12 mouse cellular contexts compared by ENCODE assay signal in genomic region chrX:17544860-17545492, GRCm38 (mm10). TPM values are rescaled to one million over a fixed set of nuclear protein-coding genes. Genes with fewer than 3 reads are reported as not detected.
DNase-seq lines count a peak whose midpoint lies in the region; ATAC-seq and TF ChIP-seq lines count a peak whose summit lies in the region.
"Had no signal": no experiment of that assay in that cellular context is flagged by ENCODE, and none has a peak within 500 bp of the region (broad histone marks: within the 10 kb centered on the region; RNA-seq: fewer than 3 reads in every experiment).

No protein-coding gene starts in this region.

- H3K36me3 ChIP-seq in hindbrain, postnatal 0 days (ENCODE audit: insufficient read depth, low read length), result no peaks in the 10 kb centered on the region
- no peaks in the 10 kb centered on the region for H3K36me3 ChIP-seq in hindbrain, embryonic 12.5 days
- no peaks in the 10 kb centered on the region for H3K36me3 ChIP-seq in intestine, postnatal 0 days (ENCODE audit: control insufficient read depth, insufficient read depth)
- H3K36me3 ChIP-seq in heart, embryonic 10.5 days, result no peaks in the 10 kb centered on the region
- H3K36me3 ChIP-seq: midbrain, embryonic 15.5 days had no signal

- peak; percentile 61; the same call in 1 of the 2 replicates for ATAC-seq in cerebellum, adult (ENCODE audit: insufficient number of reproducible peaks, low FRiP score, low TSS enrichment)
- peak; percentile 40; the same call in 1 of the 2 replicates for ATAC-seq in hindbrain, postnatal 0 days
- ATAC-seq in hindbrain, embryonic 12.5 days (ENCODE audit: low FRiP score), result no peak
- no peak for ATAC-seq in intestine, postnatal 0 days
- ATAC-seq: intestine, embryonic 16.5 days; midbrain, embryonic 15.5 days had no signal

- no peaks in the 10 kb centered on the region for H3K4me1 ChIP-seq in hindbrain, postnatal 0 days (ENCODE audit: insufficient read depth, low read length)
- 0 out of 2 replicates have a peak, but pooled peaks cover 5% of the 10 kb centered on the region for H3K4me1 ChIP-seq in hindbrain, embryonic 12.5 days
- H3K4me1 ChIP-seq in intestine, postnatal 0 days (replicated peaks; ENCODE audit: control insufficient read depth, insufficient read depth, low read length), result no peaks in the 10 kb centered on the region
- 0 out of 2 replicates have a peak, but pooled peaks cover 5% of the 10 kb centered on the region for H3K4me1 ChIP-seq in heart, embryonic 10.5 days

- no peaks in the 10 kb centered on the region for H3K9me3 ChIP-seq in hindbrain, postnatal 0 days (ENCODE audit: low read length)
- no peaks in the 10 kb centered on the region for H3K9me3 ChIP-seq in hindbrain, embryonic 12.5 days (replicated peaks)
- H3K9me3 ChIP-seq in intestine, postnatal 0 days (ENCODE audit: control insufficient read depth), result no peaks in the 10 kb centered on the region
- H3K9me3 ChIP-seq in heart, embryonic 10.5 days, result no peaks in the 10 kb centered on the region
- H3K9me3 ChIP-seq: midbrain, embryonic 15.5 days had no signal

- no peak overlapping the region for H3K9ac ChIP-seq in hindbrain, postnatal 0 days (replicated peaks; ENCODE audit: low read length)
- no peak overlapping the region for H3K9ac ChIP-seq in hindbrain, embryonic 12.5 days
- H3K9ac ChIP-seq in intestine, postnatal 0 days (ENCODE audit: low read depth, low read length), result no peak overlapping the region
- H3K9ac ChIP-seq: liver, embryonic 14.5 days; midbrain, embryonic 15.5 days had no signal

- 26% methylated on average over 2 of the region's 2 CpGs for WGBS in hindbrain, postnatal 0 days
- 38% methylated on average over 2 of the region's 2 CpGs for WGBS in hindbrain, embryonic 12.5 days
- 43% methylated on average over 2 of the region's 2 CpGs for WGBS in intestine, postnatal 0 days
- WGBS in heart, embryonic 10.5 days, result 59% methylated on average over 2 of the region's 2 CpGs

- no peak for DNase-seq in cerebellum, adult 8-10 months
- DNase-seq in hindbrain, postnatal 0 days (ENCODE audit: low spot score), result no peak
- DNase-seq in 3T3-L1 (ENCODE audit: low read depth, low spot score), result peak; percentile 40
- peak; percentile 11 to 18 for DNase-seq in cerebellum, postnatal 25 days
- no peak for DNase-seq in heart, embryonic 10.5 days (ENCODE audit: low spot score)
- DNase-seq: adrenal gland, adult 2 months had no signal

- no peaks in the 10 kb centered on the region for H3K27me3 ChIP-seq in hindbrain, postnatal 0 days (ENCODE audit: insufficient read depth, low read length)
- no peaks in the 10 kb centered on the region for H3K27me3 ChIP-seq in hindbrain, embryonic 12.5 days
- H3K27me3 ChIP-seq in intestine, postnatal 0 days (replicated peaks; ENCODE audit: control insufficient read depth, insufficient read depth, low read length), result no peaks in the 10 kb centered on the region
- no peaks in the 10 kb centered on the region for H3K27me3 ChIP-seq in heart, embryonic 10.5 days (ENCODE audit: insufficient read depth, poor library complexity, severe bottlenecking)
- H3K27me3 ChIP-seq: midbrain, embryonic 15.5 days had no signal

- no peak for TF ChIP-seq CTCF in hindbrain, postnatal 0 days (IDR thresholded peaks at IDR 0.05; ENCODE audit: low read depth)
- TF ChIP-seq CTCF in intestine, postnatal 0 days (IDR thresholded peaks at IDR 0.05; ENCODE audit: low read depth), result no peak

- no peak overlapping the region for H3K27ac ChIP-seq in hindbrain, postnatal 0 days
- H3K27ac ChIP-seq in hindbrain, embryonic 12.5 days, result no peak overlapping the region
- H3K27ac ChIP-seq in intestine, postnatal 0 days (ENCODE audit: low read depth, low read length), result no peak overlapping the region
- no peak overlapping the region for H3K27ac ChIP-seq in heart, embryonic 10.5 days
- H3K27ac ChIP-seq: liver, embryonic 14.5 days; midbrain, embryonic 15.5 days had no signal

- H3K4me3 ChIP-seq in hindbrain, postnatal 0 days (ENCODE audit: low read length), result no peak overlapping the region
- no peak overlapping the region for H3K4me3 ChIP-seq in hindbrain, embryonic 12.5 days
- no peak overlapping the region for H3K4me3 ChIP-seq in intestine, postnatal 0 days (ENCODE audit: low read depth, low read length)
- H3K4me3 ChIP-seq in heart, embryonic 10.5 days, result no peak overlapping the region
- H3K4me3 ChIP-seq: midbrain, embryonic 15.5 days had no signal

- no peak overlapping the region for H3K4me2 ChIP-seq in hindbrain, postnatal 0 days (ENCODE audit: low read depth, low read length)
- H3K4me2 ChIP-seq in hindbrain, embryonic 12.5 days (replicated peaks), result no peak overlapping the region
- H3K4me2 ChIP-seq in intestine, postnatal 0 days (replicated peaks; ENCODE audit: low read depth), result no peak overlapping the region
- H3K4me2 ChIP-seq: midbrain, embryonic 15.5 days had no signal

RNA-seq across cellular contexts. Expression of gene Fundc1, which starts 27.1 kb away (rescaled TPM):
- 31.4 and 31.5 TPM in 2 replicates for total RNA-seq in hindbrain, postnatal 0 days (2014; rRNA removed)
- 55.1 and 59.3 TPM in 2 replicates for polyA plus RNA-seq in hindbrain, postnatal 0 days (2015; fragmentation: Nextera tagmentation; extraction: Ambion mirVana)
- polyA plus RNA-seq in hindbrain, embryonic 12.5 days (2016; fragmentation: Nextera tagmentation; extraction: Ambion mirVana), result 60.5 and 67.5 TPM in 2 replicates
- polyA plus RNA-seq in intestine, postnatal 0 days (2015; fragmentation: Nextera tagmentation; extraction: Ambion mirVana), result 22.0 and 23.3 TPM in 2 replicates
- 32.2 and 39.0 TPM in 2 replicates for polyA plus RNA-seq in heart, embryonic 10.5 days (2016; fragmentation: Nextera tagmentation; extraction: Ambion mirVana)

Comparison
In these comparisons a context has a peak if more than half of its experiments do, and no peak if none do; other contexts are left out.
1. ATAC-seq: peak in cerebellum, adult (single experiment) and hindbrain, postnatal 0 days (single experiment); none in hindbrain, embryonic 12.5 days (single experiment) and intestine, postnatal 0 days (single experiment).
2. DNase-seq: peak in 3T3-L1 (single experiment) and cerebellum, postnatal 25 days (2 of 2); none in cerebellum, adult 8-10 months (single experiment), hindbrain, postnatal 0 days (single experiment) and heart, embryonic 10.5 days (single experiment).